Mouse (Mus musculus) MN1 (cell line): ENCODE data around the gene Ces1a.

Source experiments
- DNase-seq: peaks from one replicate; pipeline ENCODE4 v3.0.0-alpha.2; 2016; ENCODE audit warnings: low spot score

The Ces1a gene

GRCm38 (mm10) chr8:93048092-93048491, at the start of gene Ces1a:
Gene Ces1a, minus strand, starts transcription at chr8:93048192.
- DNase-seq, result no peak

- DNase-seq, result peak; percentile 13
Measured at GRCm38 (mm10) chr8:93095376-93095775, 47.4 kb upstream of the Ces1a start.

GRCm38 (mm10) chr8:93091324-93091723, 43.3 kb upstream of the Ces1a start:
- DNase-seq, result no peak

- no peak for DNase-seq
Measured at GRCm38 (mm10) chr8:93088686-93089122, 40.7 kb upstream of the Ces1a start.

GRCm38 (mm10) chr8:93088193-93088592, 40.2 kb upstream of the Ces1a start:
- no peak for DNase-seq

- no peak for DNase-seq
Measured at GRCm38 (mm10) chr8:93079887-93080286, 31.9 kb upstream of the Ces1a start, which contains the start of gene Ces1b. Gene Ces1b, minus strand, starts transcription at chr8:93080017.

- DNase-seq, result peak; percentile 11
Measured at GRCm38 (mm10) chr8:93075251-93075650, 27.3 kb upstream of the Ces1a start.

- DNase-seq, result no peak
Measured at GRCm38 (mm10) chr8:93063416-93064117, 15.6 kb upstream of the Ces1a start.

GRCm38 (mm10) chr8:93059185-93059584, 11.2 kb upstream of the Ces1a start:
- peak; percentile 34 for DNase-seq

- DNase-seq, result no peak
Measured at GRCm38 (mm10) chr8:93055238-93055637, 7.2 kb upstream of the Ces1a start.

- DNase-seq, result no peak
Measured at GRCm38 (mm10) chr8:93048510-93049416, 771 bp upstream of the Ces1a start.

GRCm38 (mm10) chr8:93043083-93043482, 4.9 kb downstream of the Ces1a start:
- DNase-seq, result no peak

- no peak for DNase-seq
Measured at GRCm38 (mm10) chr8:93040776-93041567, 7.0 kb downstream of the Ces1a start.

GRCm38 (mm10) chr8:93040256-93040655, 7.7 kb downstream of the Ces1a start:
- DNase-seq, result no peak

- DNase-seq, result no peak
Measured at GRCm38 (mm10) chr8:93038831-93039230, 9.2 kb downstream of the Ces1a start.

GRCm38 (mm10) chr8:93030664-93031063, 17.3 kb downstream of the Ces1a start:
- no peak for DNase-seq

GRCm38 (mm10) chr8:93021738-93022137, 26.3 kb downstream of the Ces1a start:
- no peak for DNase-seq

GRCm38 (mm10) chr8:93014300-93014699, 33.7 kb downstream of the Ces1a start:
- no peak for DNase-seq

GRCm38 (mm10) chr8:93012226-93012625, 35.8 kb downstream of the Ces1a start:
- no peak for DNase-seq

- DNase-seq, result peak; percentile 54
Measured at GRCm38 (mm10) chr8:93011439-93011838, 36.6 kb downstream of the Ces1a start.

GRCm38 (mm10) chr8:93010286-93010685, 37.7 kb downstream of the Ces1a start:
- DNase-seq, result peak; percentile 42

GRCm38 (mm10) chr8:92998600-92998999, 49.4 kb downstream of the Ces1a start:
- no peak for DNase-seq
